Mouse (Mus musculus) CH12.LX (cell line): ENCODE results near the gene Tspyl3.

Experiments used
- CTCF ChIP-seq, 2 experiments: IDR thresholded peaks in 1 of 2; conservative IDR thresholded peaks in 1 of 2; 2 replicates each; pipeline ENCODE4 v1.5.1; 2011 to 2012; ENCODE audit warnings: low read depth in 2 of 2, low read length in 2 of 2, improper control_type of control experiment in 1 of 2, inconsistent platforms in 1 of 2, mild to moderate bottlenecking in 1 of 2, moderate library complexity in 1 of 2
- E2F4 ChIP-seq: IDR thresholded peaks from 2 replicates; pipeline ENCODE4 v1.6.1; 2011; ENCODE audit warnings: low read depth, low read length, improper control_type of control experiment; ENCODE audit not compliant: insufficient replicate concordance
- HCFC1 ChIP-seq: IDR thresholded peaks from 2 replicates; pipeline ENCODE4 v1.6.1; 2012; ENCODE audit warnings: low read depth, mild to moderate bottlenecking, inconsistent platforms, low read length, improper control_type of control experiment
- KAT2A ChIP-seq: IDR thresholded peaks from 2 replicates; pipeline ENCODE4 v1.6.1; 2012; ENCODE audit warnings: low read length, improper control_type of control experiment, inconsistent platforms; ENCODE audit not compliant: insufficient replicate concordance
- MAFK ChIP-seq: IDR thresholded peaks from 2 replicates; pipeline ENCODE4 v1.6.1; 2011; ENCODE audit warnings: low read length, improper control_type of control experiment; ENCODE audit not compliant: insufficient replicate concordance
- MAX ChIP-seq: IDR thresholded peaks from 2 replicates; pipeline ENCODE4 v1.6.1; 2011; ENCODE audit warnings: low read length, improper control_type of control experiment
- MYC ChIP-seq: IDR thresholded peaks from 2 replicates; pipeline ENCODE4 v1.6.1; 2011; ENCODE audit warnings: low read depth, mild to moderate bottlenecking, improper control_type of control experiment, low read length
- NELFE ChIP-seq: IDR thresholded peaks from 2 replicates; pipeline ENCODE4 v1.6.1; 2011; ENCODE audit warnings: low read depth, low read length, improper control_type of control experiment
- NRF1 ChIP-seq: IDR thresholded peaks from 2 replicates; pipeline ENCODE4 v1.6.1; 2014; ENCODE audit warnings: low read depth, mild to moderate bottlenecking, inconsistent platforms, low read length, improper control_type of control experiment, moderate library complexity
- POLR2A ChIP-seq: IDR thresholded peaks from 2 replicates; pipeline ENCODE4 v1.6.1; 2011; ENCODE audit warnings: low read depth, mild to moderate bottlenecking, improper control_type of control experiment, low read length
- SIN3A ChIP-seq: IDR thresholded peaks from 2 replicates; pipeline ENCODE4 v1.6.1; 2012; ENCODE audit warnings: low read length, improper control_type of control experiment, inconsistent platforms
- USF1 ChIP-seq: IDR thresholded peaks from 2 replicates; pipeline ENCODE4 v1.6.1; 2014; ENCODE audit warnings: low read depth, mild to moderate bottlenecking, inconsistent platforms, low read length, improper control_type of control experiment
- USF2 ChIP-seq: conservative IDR thresholded peaks from 2 replicates; pipeline ENCODE4 v1.6.1; 2011; ENCODE audit warnings: low read depth, low read length, improper control_type of control experiment

DNA sequence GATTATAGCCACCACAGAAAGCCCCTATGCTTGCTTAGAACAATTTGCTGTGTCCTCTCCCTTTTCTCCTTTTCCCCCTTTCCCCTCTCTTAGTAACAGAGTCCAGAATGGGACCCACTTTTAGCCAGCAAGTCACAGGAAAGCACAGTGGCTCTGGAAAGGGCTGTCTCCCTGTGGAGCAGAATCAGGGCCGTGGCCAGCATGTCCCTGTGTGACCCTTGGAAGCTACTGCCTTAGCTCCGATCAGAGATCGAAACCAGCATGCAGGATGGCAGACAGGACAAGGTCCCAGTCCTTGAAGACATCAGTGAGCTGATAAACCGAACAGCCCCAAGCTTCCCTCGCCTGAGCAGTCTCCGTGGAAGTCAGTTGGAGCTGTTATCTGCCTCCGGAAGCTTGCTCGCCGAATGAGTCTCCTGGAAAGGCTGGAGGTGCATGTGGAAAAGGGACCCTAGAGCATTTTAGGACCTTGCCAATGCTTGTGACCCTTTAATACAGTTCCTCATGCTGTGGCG is 7.4 kb downstream of the Tspyl3 start:
- TF ChIP-seq KAT2A (no peak), MAX (no peak), NELFE (no peak), POLR2A (no peak), NRF1 (no peak), CTCF (conservative IDR thresholded peaks at IDR 0.05 in 1 of 2, IDR thresholded peaks at IDR 0.05 in 1 of 2; ENCODE audit: low read depth in 2 of 2, low read length in 2 of 2) (no peak), MAFK (no peak), HCFC1 (no peak), E2F4 (no peak), MYC (no peak), USF2 (no peak), USF1 (no peak), SIN3A (no peak)
